Mouse (Mus musculus): ENCODE measurements around the gene Prkn.

Prkn gene

GRCm38 (mm10) chr17:12039922-12040321, 1199.7 kb downstream of the Prkn start:
- no peak for DNase-seq (ENCODE audit: inconsistent ontology term)

- no peak for DNase-seq (ENCODE audit: inconsistent ontology term)
These were observed 1200.4 kb downstream of the Prkn start for GRCm38 (mm10) chr17:12040546-12040945.

GRCm38 (mm10) chr17:12041091-12041655, 1201.0 kb downstream of the Prkn start:
- no peak for DNase-seq (ENCODE audit: inconsistent ontology term)

GRCm38 (mm10) chr17:12042561-12043256, 1202.5 kb downstream of the Prkn start:
- peak; percentile 54 for DNase-seq (ENCODE audit: inconsistent ontology term)

GRCm38 (mm10) chr17:12044222-12044621, 1204.0 kb downstream of the Prkn start:
- no peak for DNase-seq (ENCODE audit: inconsistent ontology term)

GRCm38 (mm10) chr17:12045861-12046273, 1205.7 kb downstream of the Prkn start:
- peak; percentile 77 for DNase-seq (ENCODE audit: inconsistent ontology term)

- DNase-seq (ENCODE audit: inconsistent ontology term): no peak
These were observed 1206.8 kb downstream of the Prkn start for GRCm38 (mm10) chr17:12047032-12047431.

GRCm38 (mm10) chr17:12047523-12047922, 1207.3 kb downstream of the Prkn start:
- DNase-seq (ENCODE audit: inconsistent ontology term): no peak

- no peak for DNase-seq (ENCODE audit: inconsistent ontology term)
These were observed 1208.7 kb downstream of the Prkn start for GRCm38 (mm10) chr17:12048695-12049490.

GRCm38 (mm10) chr17:12050261-12050660, 1210.1 kb downstream of the Prkn start:
- no peak for DNase-seq (ENCODE audit: inconsistent ontology term)

- DNase-seq (ENCODE audit: inconsistent ontology term): peak; percentile 90
These were observed 1210.8 kb downstream of the Prkn start for GRCm38 (mm10) chr17:12051031-12051430.

- DNase-seq (ENCODE audit: inconsistent ontology term): no peak
These were observed 1212.5 kb downstream of the Prkn start for GRCm38 (mm10) chr17:12052651-12053050.

- no peak for DNase-seq (ENCODE audit: inconsistent ontology term)
These were observed 1218.9 kb downstream of the Prkn start for GRCm38 (mm10) chr17:12059041-12059440.

GRCm38 (mm10) chr17:12061381-12061780, 1221.2 kb downstream of the Prkn start:
- no peak for DNase-seq (ENCODE audit: inconsistent ontology term)

- DNase-seq (ENCODE audit: inconsistent ontology term): no peak
These were observed 1222.7 kb downstream of the Prkn start for GRCm38 (mm10) chr17:12062861-12063260.

GRCm38 (mm10) chr17:12063533-12063932, 1223.3 kb downstream of the Prkn start:
- no peak for DNase-seq (ENCODE audit: inconsistent ontology term)

- DNase-seq (ENCODE audit: inconsistent ontology term): no peak
These were observed 1225.9 kb downstream of the Prkn start for GRCm38 (mm10) chr17:12066054-12066453.

- DNase-seq (ENCODE audit: inconsistent ontology term): no peak
These were observed 1236.6 kb downstream of the Prkn start for GRCm38 (mm10) chr17:12076816-12077215.

- DNase-seq (ENCODE audit: inconsistent ontology term): no peak
These were observed 1240.7 kb downstream of the Prkn start for GRCm38 (mm10) chr17:12080656-12081495.

GRCm38 (mm10) chr17:12082201-12082600, 1242.0 kb downstream of the Prkn start:
- no peak for DNase-seq (ENCODE audit: inconsistent ontology term)

GRCm38 (mm10) chr17:12090261-12090927, 1250.2 kb downstream of the Prkn start:
- DNase-seq (ENCODE audit: inconsistent ontology term): no peak

Data from Muller cell, postnatal 12 days (primary cell).